Mouse (Mus musculus) MEL (cell line): ENCODE data around the gene Gm10320.

ENCODE experiments used
- CTCF ChIP-seq, 3 experiments: IDR thresholded peaks in 2 of 3; conservative IDR thresholded peaks in 1 of 3; 2 replicates each; pipeline ENCODE4 v1.5.1; 2011 to 2012; ENCODE audit warnings: low read length in 3 of 3, low read depth in 2 of 3, mild to moderate bottlenecking in 2 of 3, improper control_type of control experiment in 1 of 3, inconsistent platforms in 1 of 3, mixed read lengths in 1 of 3, moderate library complexity in 1 of 3; ENCODE audit not compliant: control insufficient read depth in 1 of 3, insufficient read depth in 1 of 3, poor library complexity in 1 of 3, severe bottlenecking in 1 of 3
- GATA1 ChIP-seq: IDR thresholded peaks from 2 replicates; pipeline ENCODE4 v1.6.1; 2011; ENCODE audit warnings: low read depth, low read length, improper control_type of control experiment
- MAX ChIP-seq: IDR thresholded peaks from 2 replicates; pipeline ENCODE4 v1.6.1; 2011; ENCODE audit warnings: low read length, improper control_type of control experiment
- MXI1 ChIP-seq: IDR thresholded peaks from 2 replicates; pipeline ENCODE4 v1.6.1; 2011; ENCODE audit warnings: mild to moderate bottlenecking, low read depth, low read length, improper control_type of control experiment
- MYC ChIP-seq: IDR thresholded peaks from 2 replicates; pipeline ENCODE4 v1.6.1; 2011; ENCODE audit warnings: low read depth, mild to moderate bottlenecking, low read length, improper control_type of control experiment, moderate library complexity
- NELFE ChIP-seq: IDR thresholded peaks from 2 replicates; pipeline ENCODE4 v1.6.1; 2011; ENCODE audit warnings: low read depth, low read length, improper control_type of control experiment
- POLR2A ChIP-seq, 2 experiments: IDR thresholded peaks; 2 replicates each; pipeline ENCODE4 v1.6.1; 2011 to 2012; ENCODE audit warnings: low read length in 2 of 2, mild to moderate bottlenecking in 2 of 2, control low read depth in 1 of 2, improper control_type of control experiment in 1 of 2, low read depth in 1 of 2, moderate library complexity in 1 of 2; ENCODE audit not compliant: control insufficient read depth in 1 of 2, insufficient read depth in 1 of 2, poor library complexity in 1 of 2
- POLR2AphosphoS5 ChIP-seq: IDR thresholded peaks from 2 replicates; pipeline ENCODE4 v1.6.1; 2012; ENCODE audit warnings: low read depth, borderline replicate concordance, mild to moderate bottlenecking, inconsistent platforms, low read length, moderate library complexity, mixed read lengths
- USF1 ChIP-seq: IDR thresholded peaks from 2 replicates; pipeline ENCODE4 v1.6.1; 2014; ENCODE audit warnings: low read depth, mild to moderate bottlenecking, inconsistent platforms, low read length, improper control_type of control experiment, moderate library complexity
- USF2 ChIP-seq, 2 experiments: IDR thresholded peaks; 2 replicates each; pipeline ENCODE4 v1.6.1; 2011 to 2012; ENCODE audit warnings: improper control_type of control experiment in 2 of 2, low read length in 2 of 2, borderline replicate concordance in 1 of 2, inconsistent platforms in 1 of 2, low read depth in 1 of 2, mild to moderate bottlenecking in 1 of 2; ENCODE audit not compliant: insufficient read depth in 1 of 2
- ZC3H11A ChIP-seq: IDR thresholded peaks from 2 replicates; pipeline ENCODE4 v1.6.1; 2012; ENCODE audit warnings: low read depth, mild to moderate bottlenecking, inconsistent platforms, low read length, improper control_type of control experiment
- ZKSCAN1 ChIP-seq: IDR thresholded peaks from 2 replicates; pipeline ENCODE4 v1.6.1; 2012; ENCODE audit warnings: low read depth, mild to moderate bottlenecking, inconsistent platforms, low read length, improper control_type of control experiment, moderate library complexity
- ZNF384 ChIP-seq: IDR thresholded peaks from 2 replicates; pipeline ENCODE4 v1.6.1; 2012; ENCODE audit warnings: low read depth, mild to moderate bottlenecking, inconsistent platforms, low read length, improper control_type of control experiment

DNA sequence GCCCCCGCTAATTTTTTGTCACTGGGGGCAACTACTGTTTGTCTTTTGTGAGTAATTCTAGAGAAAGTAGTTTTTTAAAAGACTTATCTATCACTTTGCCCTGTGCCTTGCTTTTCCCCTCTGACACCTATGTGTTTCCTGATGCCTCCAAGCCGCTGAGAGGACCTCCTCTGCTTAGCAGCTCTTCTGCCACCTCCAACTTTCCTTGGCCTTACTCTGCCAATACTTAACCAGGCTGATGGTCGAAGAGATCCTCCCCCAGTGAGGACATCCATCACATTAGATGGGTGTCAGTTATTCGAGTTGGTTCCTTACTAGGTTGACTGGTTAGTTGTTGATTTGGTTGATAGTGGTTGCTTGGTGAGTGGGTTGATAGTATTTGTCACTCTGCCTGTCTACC is 14.7 kb upstream of the Gm10320 start:
- TF ChIP-seq CTCF (IDR thresholded peaks at IDR 0.05 in 2 of 3, conservative IDR thresholded peaks at IDR 0.05 in 1 of 3; ENCODE audit: control insufficient read depth in 1 of 3, insufficient read depth in 1 of 3, low read depth in 2 of 3, low read length in 3 of 3, poor library complexity in 1 of 3, severe bottlenecking in 1 of 3) (no peak), POLR2A (IDR thresholded peaks at IDR 0.05; ENCODE audit: control insufficient read depth in 1 of 2, insufficient read depth in 1 of 2, low read depth in 1 of 2, low read length in 2 of 2, poor library complexity in 1 of 2) (no peak), USF2 (IDR thresholded peaks at IDR 0.05; ENCODE audit: borderline replicate concordance in 1 of 2, insufficient read depth in 1 of 2, low read depth in 1 of 2, low read length in 2 of 2) (no peak), MAX (no peak), MXI1 (no peak), MYC (no peak), POLR2AphosphoS5 (no peak), ZC3H11A (no peak), GATA1 (no peak), ZNF384 (no peak), USF1 (no peak), NELFE (no peak), ZKSCAN1 (no peak)
